Mouse (Mus musculus) ES-E14 (cell line): ENCODE measurements around the gene Gm3164.
"Not testable (repeated sequence)": the region's sequence is repeated elsewhere in the genome, so short reads cannot be mapped to it uniquely, and the experiment has no call there.

Experiments
- CHD2 ChIP-seq: IDR thresholded peaks from 2 replicates; pipeline ENCODE4 v1.6.1; 2014; ENCODE audit warnings: mild to moderate bottlenecking, low read depth, low read length, inconsistent platforms
- HCFC1 ChIP-seq: IDR thresholded peaks from 2 replicates; pipeline ENCODE4 v1.6.1; 2012; ENCODE audit warnings: low read length, inconsistent platforms, borderline replicate concordance; ENCODE audit not compliant: insufficient read depth
- MAFK ChIP-seq: IDR thresholded peaks from 2 replicates; pipeline ENCODE4 v1.6.1; 2014; ENCODE audit warnings: mild to moderate bottlenecking, low read depth, low read length, inconsistent platforms; ENCODE audit not compliant: insufficient read depth
- ZC3H11A ChIP-seq: IDR thresholded peaks from 2 replicates; pipeline ENCODE4 v1.6.1; 2012; ENCODE audit warnings: low read depth, mild to moderate bottlenecking, inconsistent platforms, low read length, borderline replicate concordance
- ZNF384 ChIP-seq: IDR thresholded peaks from 2 replicates; pipeline ENCODE4 v1.6.1; 2012; ENCODE audit warnings: low read depth, low read length, inconsistent platforms

DNA sequence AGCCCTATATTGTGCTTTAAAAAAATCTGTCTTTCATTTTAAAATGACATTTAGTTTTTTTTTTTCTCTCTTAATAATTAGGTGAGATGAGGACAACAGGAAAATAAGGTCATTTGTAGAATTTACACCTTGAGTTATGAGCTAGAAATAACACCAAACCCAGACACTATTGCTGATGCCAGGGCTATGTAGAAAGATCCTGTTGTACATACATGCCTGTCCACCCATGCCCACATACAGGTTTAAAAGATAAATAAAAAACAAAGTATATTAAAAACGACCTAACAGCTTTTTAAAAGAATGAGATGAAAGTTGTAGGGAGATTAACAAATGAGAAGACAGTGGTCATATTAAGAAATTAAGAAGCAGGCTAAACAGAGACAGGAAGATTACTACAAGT, 5.3 kb upstream of the Gm3164 start:
- not testable (repeated sequence) for TF ChIP-seq ZC3H11A, MAFK, HCFC1, CHD2, ZNF384
